Mouse (Mus musculus) cerebellum, postnatal 14 days (tissue): ENCODE measurements at regions not wholly inside any gene's neighbourhood (a gene's known extent, or its start where the extent isn't known, plus 50 kb on each side); places are given as distances from the start of the nearest gene placed in this dataset.
A peak's percentile ranks its signal among the peaks of the same experiment; 100 is the strongest.
"Not testable (repeated sequence)": the region's sequence is repeated elsewhere in the genome, so short reads cannot be mapped to it uniquely, and the experiment has no call there.

ENCODE experiments used
- DNase-seq, 2 experiments: peaks; one replicate each; pipeline ENCODE4 v3.0.0; 2021; ENCODE audit warnings: mixed read lengths in 2 of 2

DNA sequence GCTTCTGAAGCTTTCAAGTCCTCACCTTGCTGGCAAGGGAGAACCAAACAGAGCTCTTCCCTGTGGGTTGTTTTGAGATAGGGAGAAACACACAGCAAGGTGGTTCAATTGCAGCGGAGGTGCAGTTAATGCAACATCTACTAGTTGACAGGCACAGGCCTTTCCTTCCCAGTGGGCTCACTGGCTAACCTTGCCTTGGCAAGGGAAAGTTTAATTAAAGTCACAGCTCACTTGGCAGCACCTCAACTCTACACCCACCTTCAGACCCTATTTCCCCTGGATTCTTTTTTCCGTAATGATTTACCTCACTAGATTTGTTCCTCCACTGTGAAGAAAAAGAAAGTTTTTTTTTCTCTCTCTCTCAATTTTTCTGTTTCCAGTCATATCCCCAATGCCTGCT is 314.5 kb downstream of the Tlr4 start:
- no peak for DNase-seq

DNA sequence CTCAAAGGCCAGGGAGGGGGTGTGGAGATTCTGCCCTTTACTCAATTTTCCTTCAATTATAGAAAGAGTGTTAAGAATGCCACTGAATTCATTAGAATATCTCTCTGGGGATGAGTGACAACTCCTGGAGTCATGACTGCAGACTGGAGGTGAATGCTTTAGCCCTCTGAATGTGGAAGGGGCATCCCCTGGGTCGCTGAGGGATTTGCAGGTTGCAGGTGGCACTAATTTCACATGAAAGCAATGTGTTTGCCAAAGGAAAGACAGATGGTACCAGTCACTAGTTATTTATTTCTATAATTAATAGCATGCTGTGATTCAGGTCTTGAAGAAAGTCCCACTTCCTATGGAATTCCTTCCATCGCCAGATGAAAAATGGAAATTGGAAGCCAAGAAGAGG is 321.1 kb downstream of the Tlr4 start:
- DNase-seq, result peak; percentile 7 to 56

DNA sequence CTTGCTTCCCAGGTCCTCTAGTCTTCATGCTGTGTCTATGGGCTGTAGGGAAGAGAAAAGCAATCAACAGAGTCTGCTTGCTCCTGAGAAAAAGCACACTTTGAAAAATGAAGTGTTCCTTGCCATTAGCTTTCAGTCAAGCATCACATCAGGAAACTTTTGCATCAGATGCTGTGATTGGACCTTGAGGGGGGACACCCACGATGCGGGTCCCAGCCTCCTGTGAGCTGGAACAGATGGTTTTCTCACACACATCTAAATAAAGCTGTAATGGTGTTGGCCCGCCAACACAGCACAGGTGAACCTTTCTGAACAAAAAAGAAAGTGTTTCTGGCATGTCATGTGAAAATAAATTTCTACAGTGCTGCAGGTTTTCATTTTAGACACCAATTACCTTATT is 335.3 kb downstream of the Tlr4 start:
- peak; percentile 13 to 42 for DNase-seq

DNA sequence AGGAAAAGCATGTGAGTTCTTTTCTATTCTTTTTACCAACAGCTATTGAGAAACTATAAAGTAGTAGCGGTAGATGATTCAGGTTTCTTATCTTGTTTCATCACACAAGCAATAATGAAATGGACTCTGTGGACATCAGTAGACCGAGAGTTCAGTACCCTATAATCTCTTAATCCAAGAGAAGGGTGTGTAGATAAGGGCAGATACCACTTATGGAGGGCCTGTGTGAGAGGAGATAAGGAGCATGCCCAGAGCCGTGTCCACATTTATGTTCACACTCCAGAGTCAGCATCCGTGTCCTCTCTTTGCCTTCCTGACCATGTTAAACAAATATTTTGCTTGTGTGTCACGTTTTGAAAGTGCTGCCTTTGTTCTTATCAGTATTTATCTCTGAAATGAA is 340.3 kb downstream of the Tlr4 start:
- no peak for DNase-seq

DNA sequence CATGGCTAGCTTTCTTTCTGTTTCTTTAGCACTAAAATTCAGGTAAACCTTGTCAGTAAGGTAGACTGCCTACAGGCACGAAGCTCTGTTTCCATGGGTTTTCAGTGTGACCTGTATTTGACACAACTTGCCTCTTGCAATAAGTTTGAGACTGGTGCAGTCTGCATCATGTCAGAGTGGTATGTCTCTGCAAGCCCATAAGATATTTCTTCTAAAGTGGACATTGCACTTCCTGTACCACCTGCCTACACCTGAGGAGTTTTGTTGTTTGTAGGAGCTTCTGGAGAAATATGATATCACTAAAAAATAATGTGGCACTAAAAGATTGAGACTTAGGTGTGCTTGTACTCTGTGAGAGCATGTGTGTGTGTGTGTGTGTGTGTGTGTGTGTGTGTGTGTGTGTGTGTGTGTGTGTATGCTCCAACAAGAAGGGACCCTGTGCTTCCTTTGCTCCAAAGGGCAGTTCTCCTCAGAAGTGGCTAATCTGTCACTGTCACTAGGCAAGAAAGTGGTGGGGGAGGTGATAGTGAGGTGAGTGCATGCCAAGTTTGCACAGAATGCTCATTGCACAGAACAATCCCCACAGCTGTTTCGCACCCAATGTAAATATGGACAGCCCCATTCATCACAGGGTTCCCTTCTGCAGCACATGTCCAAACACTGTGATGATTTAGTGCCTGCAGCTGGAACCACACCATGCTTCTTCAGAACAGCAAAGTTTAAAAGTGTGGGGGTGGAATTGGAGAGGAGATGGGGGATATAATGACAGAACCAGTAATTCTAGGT is 360.5 kb downstream of the Tlr4 start:
- no peak for DNase-seq

DNA sequence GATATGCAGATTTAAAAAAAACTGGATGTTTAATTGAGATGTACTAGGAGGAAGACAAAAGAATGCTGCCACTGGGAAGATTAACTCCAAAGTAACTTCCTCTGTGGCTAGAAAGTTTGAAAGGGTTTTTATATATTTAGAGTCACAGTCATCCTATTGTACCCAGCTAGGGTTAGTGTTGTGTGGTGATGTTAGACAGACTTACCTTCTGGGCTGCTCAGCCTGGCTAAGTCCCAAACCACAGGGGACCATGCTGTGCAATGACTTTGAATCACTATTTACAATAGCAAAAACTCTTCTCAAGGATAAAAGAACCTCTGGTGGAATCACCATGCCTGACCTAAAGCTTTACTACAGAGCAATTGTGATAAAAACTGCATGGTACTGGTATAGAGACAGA is 363.2 kb downstream of the Tlr4 start:
- no peak for DNase-seq

DNA sequence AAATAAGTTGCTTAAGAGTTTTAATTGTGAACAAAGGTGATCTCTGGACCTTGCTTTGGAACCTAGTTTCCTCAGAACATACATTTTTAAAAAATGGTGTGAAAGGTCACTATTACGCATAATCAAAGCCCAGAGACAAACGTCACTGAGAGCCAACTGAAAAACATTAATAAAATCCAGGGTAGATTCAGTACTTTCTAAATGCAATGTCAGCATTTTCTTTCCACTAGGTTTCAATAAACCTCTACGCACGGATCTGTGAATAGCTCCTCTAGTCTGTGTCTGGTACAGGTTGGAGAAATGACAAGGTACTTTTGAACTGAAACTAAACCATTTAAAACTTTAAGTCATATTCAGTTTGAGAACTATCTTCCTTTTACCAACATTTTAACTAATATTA is 367.0 kb downstream of the Tlr4 start:
- no peak for DNase-seq

DNA sequence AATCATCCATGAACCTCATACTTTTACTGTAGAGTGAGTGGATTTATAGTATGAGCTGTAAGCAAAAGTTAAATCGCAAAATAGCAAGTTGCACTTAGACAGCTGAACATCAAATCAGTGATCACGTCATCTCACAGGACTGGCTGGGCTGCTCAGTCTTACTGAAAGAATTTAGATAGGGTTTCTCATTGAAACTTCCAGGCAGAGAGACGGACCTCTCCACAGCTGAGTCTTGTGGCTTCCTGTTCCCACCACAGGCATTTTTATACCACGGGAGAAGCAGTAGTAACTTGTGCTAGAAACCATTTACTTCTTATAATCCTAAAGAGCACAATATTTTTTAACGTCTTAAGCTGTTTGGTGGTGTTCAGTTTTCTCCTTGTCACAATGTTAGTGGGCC is 369.5 kb downstream of the Tlr4 start:
- no peak for DNase-seq

DNA sequence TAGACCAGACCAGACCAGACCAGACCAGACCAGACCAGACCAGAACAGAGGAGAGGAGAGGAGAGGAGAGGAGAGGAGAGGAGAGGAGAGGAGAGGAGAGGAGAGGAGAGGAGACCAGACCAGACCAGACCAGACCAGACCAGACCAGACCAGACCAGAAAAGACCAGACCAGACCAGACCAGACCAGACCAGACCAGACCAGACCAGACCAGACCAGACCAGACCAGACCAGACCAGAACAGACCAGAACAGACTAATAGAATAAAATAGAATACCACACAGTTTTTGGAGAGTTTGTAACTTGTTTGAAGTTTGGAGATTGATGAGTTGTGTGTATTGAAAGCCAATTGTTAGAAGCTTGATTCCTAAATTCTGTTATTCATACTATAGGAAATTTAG is 381.0 kb downstream of the Tlr4 start:
- DNase-seq, result peak; percentile 63 to 67

DNA sequence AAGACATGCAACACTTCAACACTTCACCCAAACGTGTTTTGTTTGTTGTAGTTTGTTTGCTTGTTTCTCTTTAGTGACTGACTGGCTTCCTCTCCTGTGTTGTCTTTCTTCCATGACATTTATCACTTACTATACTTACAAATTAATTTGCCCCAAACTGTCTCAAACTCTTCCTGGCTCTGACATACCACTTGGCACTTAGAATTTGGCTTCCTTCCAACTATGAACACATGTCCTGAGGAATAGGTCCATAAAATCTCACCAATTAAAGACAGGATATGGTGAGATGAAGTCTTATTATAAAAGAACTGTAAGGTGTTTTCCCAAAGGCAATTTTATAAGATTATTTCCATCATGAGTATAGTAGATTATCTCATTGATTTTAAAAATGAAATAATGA is 386.0 kb downstream of the Tlr4 start:
- DNase-seq, result peak in 1 of 2 experiments; percentile 25

DNA sequence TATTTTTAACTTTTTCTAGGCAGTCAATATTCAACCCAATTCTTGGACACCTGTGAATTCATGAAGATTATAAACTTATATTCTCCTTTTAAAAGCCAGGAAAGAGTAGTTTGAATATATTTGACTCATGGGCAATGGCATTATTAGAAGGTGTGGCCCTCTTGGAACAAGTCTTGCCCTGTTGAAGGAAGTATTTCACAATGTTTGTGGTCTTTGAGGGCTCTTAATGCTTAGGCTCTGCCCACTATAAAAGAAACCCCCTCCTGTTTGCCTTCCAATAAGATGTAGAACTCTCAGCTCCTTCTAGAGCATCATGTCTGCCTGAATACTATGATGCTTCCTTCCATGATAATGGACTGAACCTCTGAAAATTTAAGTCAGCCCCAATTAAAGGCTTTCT is 397.1 kb downstream of the Tlr4 start:
- no peak for DNase-seq

DNA sequence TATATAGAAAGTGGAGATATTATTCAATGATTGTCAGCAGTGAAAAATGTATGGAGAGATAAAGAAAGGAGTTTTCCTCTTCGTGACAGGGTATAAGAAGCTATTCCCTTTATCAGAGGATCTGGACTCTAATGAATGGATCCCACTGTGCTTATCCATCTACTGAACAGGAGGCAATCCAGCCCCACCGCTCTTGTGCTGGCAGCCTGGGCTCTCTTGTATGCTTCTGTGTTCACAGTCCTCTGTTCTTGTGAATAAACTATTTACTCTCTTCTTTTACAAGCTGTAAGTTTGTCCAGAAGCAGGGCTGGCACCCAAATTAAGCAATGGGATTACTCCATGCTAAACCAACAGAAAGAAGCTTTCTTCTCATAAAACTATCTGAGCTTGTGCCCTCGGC is 401.8 kb downstream of the Tlr4 start:
- peak; percentile 4 to 21 for DNase-seq

DNA sequence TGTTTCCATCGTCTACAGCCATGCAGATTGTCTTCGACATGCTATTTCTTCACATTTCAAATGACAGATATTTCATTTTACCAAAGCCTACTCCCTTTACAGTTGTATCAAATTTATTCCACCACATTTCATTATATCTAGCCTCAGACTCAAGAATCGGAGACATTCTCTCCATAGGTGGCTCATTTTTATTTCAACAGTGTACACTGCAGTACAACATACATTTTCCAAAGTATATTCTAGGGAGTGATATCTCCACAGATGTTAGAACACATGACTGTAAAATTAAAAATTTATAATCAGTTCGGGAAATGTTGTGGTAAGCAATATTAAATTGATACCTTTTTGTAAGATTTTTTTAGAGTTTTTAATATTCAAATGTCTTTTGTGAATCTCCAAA is 446.2 kb downstream of the Tlr4 start:
- no peak for DNase-seq

DNA sequence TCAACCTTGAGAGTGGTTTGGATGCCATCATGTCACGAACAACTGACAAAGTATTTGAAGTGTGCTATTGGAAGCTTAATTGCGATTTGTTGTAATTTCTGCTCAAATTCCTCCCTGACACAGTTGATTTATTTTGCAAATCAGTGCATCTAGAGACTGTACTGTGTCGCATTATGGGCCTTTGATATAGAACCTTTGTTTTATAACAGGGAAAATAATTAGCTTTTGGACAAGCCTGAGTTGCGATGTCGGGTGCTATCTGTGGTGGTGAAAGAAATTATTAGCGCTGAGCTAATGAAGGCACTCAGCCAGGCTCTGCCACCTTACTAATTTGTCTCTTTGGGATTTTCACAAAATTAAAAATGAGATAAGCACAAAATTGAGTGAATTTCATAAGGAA is 473.6 kb downstream of the Tlr4 start:
- no peak for DNase-seq

DNA sequence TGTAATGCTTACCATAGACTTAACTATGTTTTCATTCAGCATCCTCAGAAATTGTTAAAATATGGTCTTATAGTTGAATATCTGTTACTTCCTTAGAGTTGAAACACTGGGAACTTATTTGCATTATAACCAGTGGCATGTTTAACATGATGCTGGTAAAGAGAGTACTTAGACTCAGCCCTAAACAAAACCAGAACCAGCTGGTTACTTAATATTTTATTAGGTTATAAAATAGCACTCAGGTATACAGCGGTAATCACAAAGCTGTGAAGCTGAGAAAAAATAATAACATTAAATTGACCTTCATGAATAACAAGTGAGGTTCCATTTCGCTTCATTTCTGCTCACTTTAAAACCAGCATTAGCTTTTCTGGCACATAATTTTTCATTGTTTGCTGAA is 474.4 kb downstream of the Tlr4 start:
- DNase-seq, result no peak

DNA sequence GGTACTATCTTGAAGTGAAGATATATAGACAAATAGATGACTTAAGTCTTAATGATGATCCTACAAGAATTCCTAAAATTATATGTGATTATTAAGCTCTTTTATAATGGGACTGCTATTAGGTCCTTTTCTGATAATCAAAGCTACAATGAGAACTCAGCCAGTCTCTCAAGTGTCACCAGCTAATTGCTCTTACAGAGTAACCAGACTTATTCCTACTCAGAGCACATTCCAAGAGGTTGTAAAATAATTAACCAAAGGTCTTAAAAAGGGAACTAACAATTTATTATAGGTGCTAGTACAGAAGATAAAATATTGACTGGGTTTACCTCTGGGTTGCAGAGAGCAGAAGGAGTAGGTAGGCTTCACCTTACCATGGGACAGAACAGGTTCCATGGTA is 492.7 kb downstream of the Tlr4 start:
- DNase-seq, result not testable (repeated sequence)
